Mouse (Mus musculus) neural tube, embryonic 11.5 days (tissue): Measurements from ENCODE around the gene Cnpy1. TPM values are rescaled to one million over a fixed set of nuclear protein-coding genes. Genes with fewer than 3 reads are reported as not detected.

ENCODE experiments used
- ATAC-seq: fragments of 200-750 bp; cut with Nextera tagmentation; 2 replicates; pipeline ENCODE4 v1.8.0; 2017; ENCODE audit warnings: moderate number of reproducible peaks, mild to moderate bottlenecking, moderate TSS enrichment, moderate library complexity; ENCODE audit not compliant: insufficient read depth, low FRiP score, low TSS enrichment
- DNase-seq: peaks from one replicate; pipeline ENCODE4 v3.0.0-alpha.2; 2015; ENCODE audit warnings: low spot score
- H3K27ac ChIP-seq: fragments of 300-500 bp; sonication (generic); 2 replicates; pipeline ENCODE4 v1.5.1; 2014; ENCODE audit warnings: low read depth, mild to moderate bottlenecking, low read length
- H3K27me3 ChIP-seq: fragments of 300-500 bp; sonication (generic); 2 replicates; pipeline ENCODE4 v1.6.1; 2014; ENCODE audit warnings: mild to moderate bottlenecking, low read length, mixed read lengths; ENCODE audit not compliant: control insufficient read depth, insufficient read depth
- H3K36me3 ChIP-seq: fragments of 300-500 bp; sonication (generic); 2 replicates; pipeline ENCODE4 v1.6.1; 2014; ENCODE audit warnings: mild to moderate bottlenecking, low read length, moderate library complexity, mixed read lengths; ENCODE audit not compliant: control insufficient read depth, insufficient read depth
- H3K4me1 ChIP-seq: fragments of 300-500 bp; sonication (generic); 2 replicates; pipeline ENCODE4 v1.6.1; 2014; ENCODE audit warnings: low read length, mixed read lengths; ENCODE audit not compliant: control insufficient read depth, insufficient read depth
- H3K4me2 ChIP-seq: fragments of 300-500 bp; sonication (generic); 2 replicates; pipeline ENCODE4 v1.6.1; 2014; ENCODE audit warnings: low read depth, mild to moderate bottlenecking, moderate library complexity
- H3K4me3 ChIP-seq: fragments of 300-500 bp; sonication (generic); 2 replicates; pipeline ENCODE4 v1.5.1; 2014; ENCODE audit warnings: low read depth, low read length
- H3K9ac ChIP-seq: fragments of 300-500 bp; sonication (generic); 2 replicates; pipeline ENCODE4 v1.6.1; 2014; ENCODE audit warnings: mild to moderate bottlenecking, low read length
- H3K9me3 ChIP-seq: fragments of 300-500 bp; sonication (generic); 2 replicates; pipeline ENCODE4 v1.6.1; 2016; ENCODE audit warnings: low read length; ENCODE audit not compliant: control insufficient read depth
- WGBS: fragments of 180-500 bp; shearing (Covaris S2); extraction: QIAGEN DNeasy Blood & Tissue Kit; methylation state at CpG from one replicate; pipeline ENCODE4 v1.1.7; 2014; 5-methylcytosine and 5-hydroxymethylcytosine counted together
- polyA plus RNA-seq: library from polyadenylated mRNA; unstranded; fragments of >200 nt; fragmentation: Nextera tagmentation; extraction: Ambion mirVana; gene quantifications from 2 replicates; pipeline ENCODE4 v1.2.1, GENCODE M21; 2014

Gene Cnpy1
- polyA plus RNA-seq, 1 experiment from 2014 or later = 7.1 TPM

DNA sequence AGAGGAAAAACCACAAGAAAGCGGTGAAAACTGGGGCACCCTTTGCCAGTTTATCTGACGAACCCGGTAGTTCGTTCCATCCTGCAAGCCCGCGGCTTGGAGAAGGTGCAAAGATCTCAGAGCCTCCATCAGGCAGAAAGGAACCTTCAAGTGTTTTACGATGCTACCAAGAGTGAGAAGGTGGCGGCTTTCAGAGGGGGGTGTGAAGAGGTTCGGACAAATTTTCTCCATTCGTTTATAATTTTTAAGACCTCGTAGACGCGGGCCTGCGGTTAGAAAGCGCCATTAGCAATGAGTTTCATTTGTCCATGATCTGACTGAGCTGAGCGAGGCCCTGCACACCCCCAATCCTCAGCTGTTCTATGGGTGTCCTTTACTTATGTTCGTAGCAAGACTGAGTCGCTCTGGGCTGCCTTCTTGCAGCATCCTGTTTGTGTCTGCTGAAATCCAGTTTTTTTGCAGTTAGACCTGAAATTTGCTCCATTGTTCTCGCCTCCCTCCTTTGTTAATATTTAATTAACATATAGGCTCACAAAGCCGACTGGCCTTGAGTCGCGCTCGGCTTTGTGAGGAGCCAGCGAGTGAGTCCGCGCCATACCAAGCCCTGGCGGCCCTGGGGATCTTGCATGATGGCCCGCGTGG lies 77.9 kb downstream of the Cnpy1 start:
- Histone ChIP-seq H3K27ac (no peak overlapping the region), H3K4me3 (no peak overlapping the region), H3K36me3 (no peaks in the 10 kb centered on the region), H3K9ac (no peak overlapping the region), H3K4me1 (peaks cover 9% of the 10 kb centered on the region; the same call in 1 of the 2 replicates), H3K27me3 (peaks cover 95% of the 10 kb centered on the region), H3K9me3 (no peaks in the 10 kb centered on the region), H3K4me2 (no peak overlapping the region)
- ATAC-seq = no peak
- DNase-seq = peak; percentile 38
- WGBS = under 1% methylated on average over 29 of the region's 29 CpGs

- Histone ChIP-seq H3K36me3 (no peaks in the 10 kb centered on the region), H3K4me3 (peak overlapping the region; percentile 46), H3K9ac (no peak overlapping the region), H3K4me2 (peak overlapping the region; percentile 85), H3K27me3 (peaks cover 94% of the 10 kb centered on the region), H3K27ac (no peak overlapping the region), H3K4me1 (peaks cover 9% of the 10 kb centered on the region), H3K9me3 (no peaks in the 10 kb centered on the region)
- WGBS = under 1% methylated on average over 107 of the region's 111 CpGs
- DNase-seq (peak; percentile 63), ATAC-seq (no peak)
These were observed 79.1 kb downstream of the Cnpy1 start for GRCm38 (mm10) chr5:28166256-28167231.

DNA sequence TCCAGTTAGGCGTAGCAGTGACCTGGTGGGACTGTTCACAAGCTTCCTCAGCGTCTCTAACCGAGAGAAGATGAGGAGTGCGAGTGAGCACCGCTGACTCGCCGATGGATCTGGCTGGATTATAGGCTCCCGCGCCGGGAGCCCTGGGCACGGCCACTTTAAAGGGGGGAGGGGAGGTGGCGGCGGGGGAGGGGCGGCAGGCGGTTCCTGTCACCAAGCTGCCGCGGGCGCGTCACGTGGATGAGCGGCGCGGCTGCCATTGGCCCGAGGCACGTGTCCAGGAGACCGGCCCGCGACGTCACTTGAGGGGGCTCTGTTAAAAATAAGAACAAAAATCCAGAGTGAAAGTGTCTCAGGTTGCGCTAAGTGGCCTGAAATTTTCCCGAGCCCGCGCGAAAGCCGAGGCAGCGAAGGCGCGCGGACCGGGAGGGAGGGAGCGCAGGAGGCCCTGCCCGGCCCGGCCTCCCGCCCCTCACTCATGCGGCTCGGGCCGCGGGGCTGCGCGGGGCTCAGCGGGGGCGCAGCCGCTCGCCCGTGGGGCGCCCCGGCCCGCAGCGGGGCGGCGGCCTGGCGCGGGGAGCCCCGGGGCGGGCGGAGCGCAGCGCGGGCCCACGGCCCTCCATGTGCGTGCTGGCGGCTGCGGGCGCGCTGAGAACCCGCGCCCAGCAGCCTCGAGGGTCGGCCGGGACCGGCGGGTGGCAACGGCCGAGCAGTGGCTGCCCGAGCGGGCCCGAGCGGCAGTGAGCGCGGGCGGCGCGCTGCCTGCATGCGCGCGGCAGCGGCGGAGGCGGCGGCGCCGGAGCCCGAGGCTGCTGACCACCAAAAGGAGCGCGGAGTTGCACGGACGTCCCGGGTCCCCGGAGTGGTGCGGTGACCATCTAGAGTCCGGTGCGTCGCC lies 80.0 kb downstream of the Cnpy1 start, which contains the start of gene En2:
En2 (plus strand) TSS at position 337 of the 898 bp plus-strand sequence.
- peaks cover 95% of the 10 kb centered on the region for H3K27me3 ChIP-seq
- no peaks in the 10 kb centered on the region for H3K9me3 ChIP-seq
- ATAC-seq (peak; percentile 84), DNase-seq (peak; percentile 86)
- H3K9ac ChIP-seq = peak within 1 kb of the TSS; percentile 18; the same call in 1 of the 2 replicates
- peaks cover 9% of the 10 kb centered on the region for H3K4me1 ChIP-seq
- under 1% methylated on average over 80 of the region's 113 CpGs for WGBS
- H3K27ac ChIP-seq = no peak within 1 kb of the TSS
- no peaks in the 10 kb centered on the region for H3K36me3 ChIP-seq
- H3K4me3 ChIP-seq = peak within 1 kb of the TSS; percentile 46
- H3K4me2 ChIP-seq = peak within 1 kb of the TSS; percentile 85

- no peaks in the 10 kb centered on the region for H3K9me3 ChIP-seq
These were observed 81.7 kb downstream of the Cnpy1 start for GRCm38 (mm10) chr5:28163926-28164325.

GRCm38 (mm10) chr5:28161938-28162402 lies 83.6 kb downstream of the Cnpy1 start:
- Histone ChIP-seq H3K4me2 (0 out of 2 replicates have a peak overlapping the region, but pooled peaks have one; percentile 7), H3K27me3 (peaks cover 97% of the 10 kb centered on the region), H3K27ac (no peak overlapping the region), H3K4me1 (peaks cover 13% of the 10 kb centered on the region), H3K9me3 (no peaks in the 10 kb centered on the region), H3K36me3 (no peaks in the 10 kb centered on the region), H3K9ac (no peak overlapping the region), H3K4me3 (no peak overlapping the region)
- WGBS = under 1% methylated on average over 24 of the region's 24 CpGs
- ATAC-seq (no peak), DNase-seq (peak; percentile 50)

More at GRCm38 (mm10) chr5:28163926-28164325, 81.7 kb downstream of the Cnpy1 start:
- Histone ChIP-seq H3K9ac (no peak overlapping the region), H3K4me1 (peaks cover 9% of the 10 kb centered on the region), H3K4me3 (no peak overlapping the region), H3K4me2 (no peak overlapping the region), H3K27me3 (peaks cover 96% of the 10 kb centered on the region), H3K27ac (no peak overlapping the region), H3K36me3 (no peaks in the 10 kb centered on the region)
- 6% methylated on average over 1 of the region's 1 CpGs for WGBS
- ATAC-seq = no peak
- no peak for DNase-seq

DNA sequence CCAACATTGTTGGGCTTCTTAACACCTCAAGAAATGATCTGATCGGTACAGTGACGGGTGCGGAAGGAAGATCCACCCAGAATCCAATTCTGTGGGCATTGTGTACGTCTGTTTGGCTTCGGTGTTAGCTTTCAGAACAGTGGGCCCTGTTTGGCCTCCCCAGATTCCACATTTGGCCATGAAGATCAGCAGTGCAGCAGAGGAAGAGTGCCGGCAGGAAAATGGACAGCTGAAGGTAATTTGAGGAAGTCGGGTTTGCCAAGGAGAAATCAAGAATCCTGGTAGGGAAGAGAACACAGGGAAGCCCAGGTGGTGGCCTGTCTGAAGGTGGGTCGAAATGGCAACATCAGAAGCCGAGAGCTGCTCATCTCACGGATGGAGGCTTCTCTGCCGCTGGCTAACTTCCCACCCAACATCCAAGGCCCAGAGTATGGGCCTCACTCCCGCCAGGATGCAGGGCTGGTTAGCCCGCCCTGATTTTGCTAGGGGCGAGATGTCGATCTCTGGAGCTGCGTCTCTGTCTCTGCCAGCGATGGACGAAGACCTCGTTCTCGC lies 84.1 kb downstream of the Cnpy1 start:
- Histone ChIP-seq H3K4me1 (peaks cover 11% of the 10 kb centered on the region), H3K4me2 (0 out of 2 replicates have a peak overlapping the region, but pooled peaks have one; percentile 7), H3K9me3 (no peaks in the 10 kb centered on the region), H3K27ac (no peak overlapping the region), H3K27me3 (peaks cover 95% of the 10 kb centered on the region), H3K4me3 (no peak overlapping the region), H3K36me3 (no peaks in the 10 kb centered on the region), H3K9ac (no peak overlapping the region)
- WGBS = 2% methylated on average over 20 of the region's 20 CpGs
- no peak for ATAC-seq
- no peak for DNase-seq

GRCm38 (mm10) chr5:28159891-28160470 lies 85.6 kb downstream of the Cnpy1 start:
- peaks cover 86% of the 10 kb centered on the region for H3K27me3 ChIP-seq
- DNase-seq (peak; percentile 17), ATAC-seq (no peak)
- WGBS = 2% methylated on average over 8 of the region's 8 CpGs
- H3K4me2 ChIP-seq = no peak overlapping the region
- no peak overlapping the region for H3K27ac ChIP-seq
- no peak overlapping the region for H3K9ac ChIP-seq
- no peaks in the 10 kb centered on the region for H3K9me3 ChIP-seq
- H3K36me3 ChIP-seq = no peaks in the 10 kb centered on the region
- H3K4me3 ChIP-seq = no peak overlapping the region
- peaks cover 5% of the 10 kb centered on the region for H3K4me1 ChIP-seq
